Mouse (Mus musculus) retina, postnatal 7 days (tissue): Measurements from ENCODE around the gene Uckl1.
A peak's percentile ranks its signal among the peaks of the same experiment; 100 is the strongest.

ENCODE experiments used
- DNase-seq: peaks from one replicate; pipeline ENCODE4 v3.0.0-alpha.2; 2012; ENCODE audit warnings: low read depth, low spot score

The Uckl1 gene

GRCm38 (mm10) chr2:181589732-181590105 lies 5.0 kb upstream of the Uckl1 start:
- no peak for DNase-seq

GRCm38 (mm10) chr2:181589011-181589731 lies 4.5 kb upstream of the Uckl1 start:
- no peak for DNase-seq

- no peak for DNase-seq
Observed at GRCm38 (mm10) chr2:181588229-181588780, 3.6 kb upstream of the Uckl1 start.

GRCm38 (mm10) chr2:181587796-181588195 lies 3.1 kb upstream of the Uckl1 start:
- DNase-seq, result no peak

GRCm38 (mm10) chr2:181586124-181586523 lies 1.4 kb upstream of the Uckl1 start:
- no peak for DNase-seq

GRCm38 (mm10) chr2:181585506-181585905 lies 814 bp upstream of the Uckl1 start:
- no peak for DNase-seq

- no peak for DNase-seq
Observed at GRCm38 (mm10) chr2:181583460-181584257, 1.0 kb downstream of the Uckl1 start.

- no peak for DNase-seq
Observed at GRCm38 (mm10) chr2:181582939-181583338, 1.8 kb downstream of the Uckl1 start.

- no peak for DNase-seq
Observed at GRCm38 (mm10) chr2:181582358-181582757, 2.3 kb downstream of the Uckl1 start.

GRCm38 (mm10) chr2:181581402-181582120 lies 3.1 kb downstream of the Uckl1 start:
- no peak for DNase-seq

GRCm38 (mm10) chr2:181581016-181581401 lies 3.7 kb downstream of the Uckl1 start:
- peak; percentile 73 for DNase-seq

GRCm38 (mm10) chr2:181580131-181580772 lies 4.4 kb downstream of the Uckl1 start:
- DNase-seq, result no peak

- DNase-seq, result no peak
Observed at GRCm38 (mm10) chr2:181579681-181580080, 5.0 kb downstream of the Uckl1 start.

- DNase-seq, result no peak
Observed at GRCm38 (mm10) chr2:181578790-181579618, 5.7 kb downstream of the Uckl1 start.

- DNase-seq, result no peak
Observed at GRCm38 (mm10) chr2:181577981-181578581, 6.6 kb downstream of the Uckl1 start.

GRCm38 (mm10) chr2:181577126-181577525 lies 7.6 kb downstream of the Uckl1 start:
- DNase-seq, result no peak

- DNase-seq, result no peak
Observed at GRCm38 (mm10) chr2:181576613-181577012, 8.1 kb downstream of the Uckl1 start.

GRCm38 (mm10) chr2:181574921-181575545 lies 9.7 kb downstream of the Uckl1 start:
- DNase-seq, result no peak

GRCm38 (mm10) chr2:181573961-181574360 lies 10.7 kb downstream of the Uckl1 start:
- DNase-seq, result no peak
